Mouse (Mus musculus) left cerebral cortex, postnatal 14 days (tissue): ENCODE measurements around the gene Atp6v0a1. TPM values are rescaled to one million over a fixed set of nuclear protein-coding genes. Genes with fewer than 3 reads are reported as not detected.

Experiments
- DNase-seq, 2 experiments: peaks; one replicate each; pipeline ENCODE4 v3.0.0; 2021 to 2022; ENCODE audit warnings: low spot score in 2 of 2, mixed read lengths in 1 of 2
- intact Hi-C: fragments of 180-260 bp; cut with DNase I; formaldehyde crosslinking; loops from one replicate; pipeline ENCODE4 v1.15.1; 2025
- long read RNA-seq, 2 experiments: library from polyadenylated mRNA; stranded (forward); transcript quantifications; one replicate each; pipeline ENCODE4 v2.0.0; 2021
- total RNA-seq, 2 experiments: library from RNA; stranded (reverse); gene quantifications; 2 replicates each; pipeline ENCODE4 v1.2.3; 2021

Gene Atp6v0a1
- 100 to 1,000 TPM; 489 to 499 TPM for total RNA-seq
- long read RNA-seq, experiment 1, full-length matches to known transcripts = 60 of 189 reads
- long read RNA-seq, experiment 1, partial matches to known transcripts = 31 of 189 reads
- long read RNA-seq, experiment 1, other reads (novel, unspliced or antisense) = 98 of 189 reads
- long read RNA-seq, experiment 2, full-length matches to known transcripts = 46 of 139 reads
- long read RNA-seq, experiment 2, partial matches to known transcripts = 26 of 139 reads
- long read RNA-seq, experiment 2, other reads (novel, unspliced or antisense) = 67 of 139 reads

DNA sequence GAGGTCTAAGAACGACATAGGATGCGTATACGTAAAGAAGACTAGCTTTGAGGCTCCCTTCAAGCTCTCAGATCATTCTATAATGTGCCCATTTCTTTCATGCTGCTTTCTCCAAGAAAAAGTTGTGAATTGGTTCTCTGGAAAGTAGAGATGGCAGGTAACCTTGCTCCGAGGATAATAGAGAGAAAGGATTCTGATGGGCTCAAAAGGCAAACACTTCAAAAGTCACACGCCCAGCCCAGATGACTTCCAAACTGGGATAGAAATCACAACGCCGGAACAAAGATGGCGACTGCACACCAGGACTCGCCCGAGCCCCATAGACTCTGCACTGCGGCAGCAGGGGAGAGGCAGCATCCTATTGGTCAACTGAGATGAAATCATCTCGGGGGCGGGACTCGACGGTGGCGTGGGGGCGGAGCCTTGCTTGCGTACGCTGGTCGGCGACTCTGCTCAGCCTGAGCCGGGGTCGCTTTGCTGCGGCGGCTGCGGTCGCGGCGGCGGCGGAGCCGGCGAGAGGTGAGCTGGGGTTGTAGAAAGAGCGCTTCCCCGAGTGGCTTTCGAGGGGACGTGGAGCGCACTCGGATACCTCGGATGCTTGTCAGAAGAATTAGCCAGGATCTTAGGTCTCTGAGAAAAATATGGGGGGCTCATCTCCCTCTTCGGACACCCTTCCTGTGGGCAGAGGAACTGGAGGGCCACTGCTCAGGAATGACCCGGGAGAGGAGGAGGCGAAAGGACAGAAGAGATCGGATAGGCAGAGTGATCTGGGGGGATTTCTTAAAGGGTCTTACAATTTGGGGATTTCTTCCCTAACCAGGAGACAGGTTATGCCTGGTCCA lies at the start of gene Atp6v0a1:
Gene Atp6v0a1, plus strand, starts transcription at position 407 of the 842 bp plus-strand sequence.
- peak; percentile 98 to 99 for DNase-seq
- intact Hi-C loops = no loop called here

- intact Hi-C loops = loop anchor here (10.0 kb wide), 3 partner anchors 125 to 245 kb away; partner anchors contain the start of genes Hcrt, Hspb9 and Kat2a
- DNase-seq = peak; percentile 64 to 69
Measured at GRCm38 (mm10) chr11:100959464-100959810, 49.8 kb upstream of the Atp6v0a1 start.

GRCm38 (mm10) chr11:100959826-100960225 lies 49.4 kb upstream of the Atp6v0a1 start:
- DNase-seq = no peak
- intact Hi-C loops = loop anchor here (10.0 kb wide), 3 partner anchors 125 to 245 kb away; partner anchors contain the start of genes Hcrt, Hspb9 and Kat2a

DNA sequence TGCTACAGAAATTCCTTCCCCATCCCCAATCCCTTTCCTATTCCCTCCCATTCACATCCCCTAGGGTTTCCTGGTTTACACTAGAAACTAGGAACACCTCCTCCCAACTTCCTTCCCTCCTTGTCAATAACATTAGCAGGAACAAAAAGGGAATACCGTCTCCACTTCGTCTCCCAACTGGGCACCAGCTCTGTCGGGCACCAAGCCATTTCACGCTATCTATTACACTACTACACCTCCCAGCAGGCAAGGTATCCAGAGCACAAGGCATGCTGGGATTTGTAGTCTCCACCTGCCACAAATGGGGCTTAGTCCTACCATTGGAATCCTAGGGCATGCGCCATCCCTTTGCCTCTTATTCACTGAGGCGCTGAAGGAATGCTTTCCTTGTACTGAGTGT lies 48.7 kb upstream of the Atp6v0a1 start:
- intact Hi-C loops = no loop called here
- peak in 1 of 2 experiments; percentile 46 for DNase-seq

DNA sequence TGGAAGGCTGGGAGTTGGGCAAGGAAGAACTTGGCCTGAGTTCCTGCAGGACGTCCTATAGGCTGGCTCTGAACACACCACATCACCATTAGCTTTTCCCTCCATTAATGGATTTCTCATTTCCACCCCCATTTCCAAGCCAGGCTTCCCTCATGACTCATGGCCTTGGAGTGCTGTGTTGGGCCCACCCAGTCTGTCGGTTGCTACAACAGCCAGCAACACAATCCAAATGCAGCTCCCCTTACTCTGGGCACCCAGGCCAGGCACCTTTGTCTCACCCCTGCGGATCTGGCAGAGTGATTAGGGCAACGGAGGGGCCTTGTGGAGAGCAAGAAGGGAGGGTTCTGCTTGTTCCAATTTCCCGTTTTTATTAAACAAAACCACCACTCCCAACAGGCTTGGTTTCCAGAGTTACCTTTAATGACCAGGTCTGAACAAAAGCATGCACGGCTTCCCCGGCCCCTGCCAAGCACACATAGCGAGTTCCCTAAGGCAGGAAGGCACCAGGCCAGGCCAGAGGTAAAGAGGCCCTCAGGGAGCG lies 46.8 kb upstream of the Atp6v0a1 start:
- DNase-seq = no peak
- intact Hi-C loops = no loop called here

- DNase-seq = no peak
- intact Hi-C loops = no loop called here
Measured at GRCm38 (mm10) chr11:100963647-100964046, 45.6 kb upstream of the Atp6v0a1 start.

DNA sequence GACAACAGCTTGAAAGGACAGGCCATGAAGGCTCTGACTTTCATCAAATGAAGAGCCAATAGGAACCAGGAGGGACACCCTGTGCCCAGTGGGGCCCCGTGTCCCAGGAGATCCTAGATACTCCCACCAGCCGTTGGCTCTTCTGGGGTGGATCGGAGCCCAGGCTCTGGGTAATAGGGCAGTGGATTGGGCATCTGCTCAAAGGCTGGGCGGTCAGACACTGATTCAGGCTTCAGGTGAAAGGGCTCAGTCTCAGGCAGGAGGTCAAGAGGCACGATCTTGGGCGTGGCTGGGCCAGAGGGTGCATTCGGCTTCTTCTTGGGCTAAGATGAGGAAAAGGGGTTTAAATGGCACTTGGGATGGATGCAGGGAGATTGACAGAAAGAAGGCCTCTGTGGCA lies 45.1 kb upstream of the Atp6v0a1 start:
- no peak for DNase-seq
- intact Hi-C loops = no loop called here

DNA sequence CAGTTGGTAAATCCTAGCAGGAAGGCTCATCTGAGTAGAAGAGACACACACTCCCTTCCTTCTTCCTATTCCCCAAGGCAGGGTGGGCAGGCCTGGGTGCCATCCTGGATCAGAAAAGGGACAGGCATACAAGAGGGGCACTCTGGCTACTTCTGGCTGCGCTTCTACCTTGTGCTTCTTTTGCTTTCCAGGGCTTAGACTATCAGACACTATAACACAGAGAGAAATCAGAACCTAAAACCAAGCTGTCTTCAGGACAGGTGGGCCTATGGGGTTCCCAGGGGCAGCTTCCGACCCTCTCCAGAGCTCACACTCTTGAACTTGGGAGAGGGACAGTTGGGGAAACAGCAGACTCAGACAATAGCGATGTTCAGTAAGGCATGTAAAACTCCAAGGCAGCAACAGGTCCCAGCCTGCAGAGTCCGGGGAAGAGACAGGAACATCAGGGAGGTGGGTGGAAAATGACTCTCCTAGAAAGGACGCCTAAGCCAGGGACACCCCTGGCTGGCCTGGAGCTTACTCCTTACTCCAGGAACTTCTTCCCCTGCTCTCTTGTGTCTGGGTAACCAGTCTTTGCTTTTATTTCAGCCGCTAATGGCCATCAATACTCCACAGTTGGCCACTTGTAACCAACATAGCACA lies 44.2 kb upstream of the Atp6v0a1 start:
- DNase-seq = no peak
- intact Hi-C loops = no loop called here

- intact Hi-C loops = no loop called here
- no peak for DNase-seq
Measured at GRCm38 (mm10) chr11:100965760-100966159, 43.5 kb upstream of the Atp6v0a1 start.

DNA sequence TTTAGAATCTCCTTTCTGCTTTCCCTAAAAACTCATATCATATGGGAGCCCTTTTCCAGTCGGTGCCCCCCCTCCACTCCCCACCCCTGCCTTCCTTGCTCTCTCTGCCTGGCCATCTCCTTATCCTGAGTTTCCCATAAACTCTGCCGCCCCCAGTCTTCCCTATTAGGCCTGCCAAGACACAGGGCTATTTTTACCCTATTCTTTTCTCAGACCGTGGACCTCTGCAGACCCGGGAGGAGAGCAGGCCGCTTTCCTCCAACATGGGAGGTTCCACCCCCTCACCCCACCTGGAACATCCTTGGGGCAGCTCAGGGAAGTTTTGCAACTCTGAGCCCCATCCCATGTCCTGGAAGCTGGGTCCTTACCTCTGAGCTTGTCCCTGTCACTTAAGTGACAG lies 41.9 kb upstream of the Atp6v0a1 start:
- intact Hi-C loops = no loop called here

DNA sequence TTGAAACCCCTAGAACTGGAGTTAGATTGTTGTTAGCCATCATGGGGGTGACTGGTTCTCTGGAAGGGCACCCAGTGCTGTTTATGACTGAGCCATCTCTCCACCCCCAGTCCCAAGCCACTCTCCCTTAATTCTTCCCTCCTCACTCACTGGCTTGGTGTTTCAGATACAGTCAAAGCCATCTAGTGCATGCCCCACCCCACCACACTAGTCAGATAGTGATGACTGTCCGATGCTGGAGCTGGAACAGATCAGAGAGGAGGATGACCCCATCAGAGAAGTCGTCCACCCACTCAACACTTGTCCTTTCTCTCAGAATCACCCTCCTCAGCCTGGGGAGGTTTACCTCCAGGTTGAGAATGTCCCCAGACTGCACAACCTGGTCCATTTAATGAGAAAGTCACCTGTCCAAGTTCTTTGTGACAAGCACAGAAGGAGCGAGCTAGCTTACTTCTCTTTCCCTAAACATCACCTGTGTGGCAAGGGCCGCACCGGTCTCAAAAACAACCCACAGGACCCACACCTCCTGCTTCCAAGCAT lies 41.3 kb upstream of the Atp6v0a1 start:
- DNase-seq = no peak
- intact Hi-C loops = no loop called here

More for the DNA sequence above, 41.9 kb upstream of the Atp6v0a1 start:
- DNase-seq = no peak

DNA sequence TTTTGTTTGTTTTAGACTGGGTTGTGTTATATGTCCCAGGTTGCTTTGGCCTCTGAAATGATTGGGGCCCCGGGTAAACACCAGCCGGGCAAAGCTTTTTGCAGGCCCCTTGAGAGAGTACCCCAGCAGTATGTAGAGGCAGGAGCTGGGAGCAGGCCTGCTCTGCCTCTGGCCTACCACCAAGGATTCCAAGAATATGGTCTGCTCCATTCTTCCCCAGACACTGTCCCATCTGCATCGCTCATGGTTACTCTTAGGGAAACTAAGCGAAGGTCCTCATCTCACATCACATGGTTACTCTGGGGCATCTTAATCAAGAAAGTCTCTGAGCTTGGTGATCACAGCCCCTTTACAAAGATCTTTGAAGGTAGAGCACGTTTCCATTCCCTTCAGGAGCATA lies 40.8 kb upstream of the Atp6v0a1 start:
- DNase-seq = no peak
- intact Hi-C loops = no loop called here

GRCm38 (mm10) chr11:100969189-100969743 lies 40.0 kb upstream of the Atp6v0a1 start:
- no peak for DNase-seq
- intact Hi-C loops = no loop called here

DNA sequence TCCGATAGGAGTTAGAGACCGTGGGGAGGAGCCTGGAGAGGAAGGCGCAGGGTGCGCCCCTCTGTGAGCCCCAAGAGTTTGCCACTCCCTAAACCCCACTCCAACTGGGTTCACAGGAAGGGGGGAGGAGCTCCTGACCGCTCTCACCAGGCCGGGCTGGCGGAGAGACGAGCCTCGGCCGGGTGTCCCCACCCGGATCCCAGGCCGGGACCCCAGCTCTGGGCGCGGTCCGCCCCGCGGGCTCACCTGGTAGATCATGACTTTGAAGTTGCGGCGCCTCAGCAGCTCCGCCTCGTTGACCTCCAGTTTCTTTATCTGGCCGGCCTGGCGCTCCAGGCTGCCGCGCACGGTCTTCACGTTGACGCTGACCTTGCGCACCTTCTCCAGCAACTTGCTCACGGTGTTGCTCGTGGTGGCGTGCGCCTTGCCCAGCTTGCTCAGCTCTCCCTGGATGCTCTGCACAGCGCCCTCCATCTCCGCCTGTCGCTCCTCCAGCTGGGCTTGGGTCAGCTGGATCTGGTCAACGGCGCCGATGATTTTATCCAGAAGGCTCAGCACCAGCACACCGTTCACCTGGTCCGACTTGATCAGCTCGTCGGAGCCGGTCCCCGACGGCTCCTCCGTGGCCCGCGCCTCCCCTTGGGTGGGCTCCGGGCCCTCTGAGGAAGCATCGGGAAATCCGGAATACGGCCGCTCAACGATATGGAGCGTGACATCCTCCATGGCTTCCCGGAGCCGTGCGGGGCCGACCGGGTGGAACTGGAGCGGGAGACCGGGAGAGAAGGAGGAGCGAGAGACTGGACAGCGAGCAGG lies 39.3 kb upstream of the Atp6v0a1 start:
- intact Hi-C loops = no loop called here
- DNase-seq = no peak

DNA sequence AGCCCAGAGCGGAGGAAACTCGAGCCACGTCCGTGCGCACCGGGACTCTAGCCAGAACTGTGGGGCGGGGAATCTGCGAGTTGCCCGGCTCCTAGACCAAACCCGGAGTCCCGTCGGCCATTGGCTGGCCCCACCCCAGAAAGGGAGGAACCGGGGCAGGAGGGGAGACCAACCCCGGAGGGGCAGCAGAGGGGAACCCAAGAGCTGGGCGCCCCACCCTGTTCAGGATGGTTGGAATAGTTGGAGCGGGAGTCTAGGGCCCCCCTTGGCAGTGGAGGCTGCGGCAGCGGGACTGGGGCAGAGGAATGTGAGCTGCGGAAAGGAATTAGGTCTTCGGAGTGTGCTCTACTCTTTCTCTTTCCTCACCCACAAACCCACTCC lies 38.7 kb upstream of the Atp6v0a1 start, which contains the start of gene Cavin1:
Gene Cavin1, minus strand, starts transcription at position 331 of the 381 bp plus-strand sequence.
- peak; percentile 30 to 44 for DNase-seq

GRCm38 (mm10) chr11:100971455-100971854 lies 37.8 kb upstream of the Atp6v0a1 start:
- DNase-seq = no peak
- intact Hi-C loops = no loop called here

More for the DNA sequence above, 38.7 kb upstream of the Atp6v0a1 start, which contains the start of gene Cavin1:
- intact Hi-C loops = no loop called here

DNA sequence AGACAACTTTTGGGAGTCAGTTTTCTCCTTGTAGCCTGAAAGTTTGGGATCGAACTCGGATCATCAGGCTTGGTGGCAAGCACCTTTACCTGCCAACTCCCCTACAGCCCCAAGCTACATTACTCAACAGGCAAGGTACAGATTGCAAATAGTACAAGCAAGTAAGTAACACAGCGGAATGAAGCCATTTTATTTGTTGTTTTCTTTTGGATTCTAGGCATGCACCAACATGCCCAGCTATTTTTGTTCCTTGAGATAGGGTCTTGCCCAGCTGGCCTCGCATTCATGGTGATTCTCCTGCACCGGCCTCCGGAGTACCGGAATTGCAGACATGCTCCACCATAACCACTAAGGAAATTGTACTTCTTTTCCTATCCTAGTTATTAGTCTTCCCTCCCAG lies 36.0 kb upstream of the Atp6v0a1 start:
- no peak for DNase-seq

GRCm38 (mm10) chr11:100974381-100974970 lies 34.8 kb upstream of the Atp6v0a1 start:
- intact Hi-C loops = no loop called here
- DNase-seq = no peak

More for the DNA sequence above, 36.0 kb upstream of the Atp6v0a1 start:
- intact Hi-C loops = no loop called here
